Mouse (Mus musculus): ENCODE measurements at regions not wholly inside any gene's neighbourhood (a gene's known extent, or its start where the extent isn't known, plus 50 kb on each side); places are given as distances from the start of the nearest gene placed in this dataset.

GRCm38 (mm10) chr1:177378112-177378511, 64.0 kb upstream of the Zbtb18 start:
- no peak for TF ChIP-seq CTCF (conservative IDR thresholded peaks at IDR 0.05; ENCODE audit: insufficient read depth, insufficient read length, low read depth, low read length)
- TF ChIP-seq POLR2A (IDR thresholded peaks at IDR 0.05; ENCODE audit: low read depth, low read length), result no peak

Data from kidney, adult 2 months (tissue).